Mouse (Mus musculus): ENCODE results near the gene Vps37b. TPM values are rescaled to one million over a fixed set of nuclear protein-coding genes. Genes with fewer than 3 reads are reported as not detected.

Vps37b gene
- polyA plus RNA-seq, 1 experiment from 2014 or later = 16.7 TPM

DNA sequence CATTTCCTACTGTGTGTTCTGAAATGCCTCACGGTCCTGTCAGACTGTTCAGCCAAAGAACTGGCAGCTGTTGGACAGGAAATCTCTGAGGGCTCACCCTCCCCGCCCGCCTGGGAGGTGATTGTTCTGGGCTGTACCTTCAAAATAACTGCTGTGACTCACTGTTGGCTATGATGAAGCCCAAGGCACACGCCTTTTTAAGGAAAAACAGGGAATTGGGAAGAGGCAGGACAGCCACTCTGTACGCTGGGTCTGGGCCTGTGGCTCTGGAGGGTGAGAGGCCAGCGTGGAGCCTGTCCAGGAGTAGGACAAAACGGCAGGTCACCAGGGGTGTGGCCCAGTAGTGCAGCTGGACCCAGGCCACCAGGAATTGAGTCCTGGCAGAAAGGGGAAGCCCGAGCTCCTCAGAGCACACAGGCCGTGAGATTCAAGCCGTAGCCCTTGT, 39.9 kb downstream of the Vps37b start:
- H3K4me1 ChIP-seq (replicated peaks; ENCODE audit: control insufficient read depth, insufficient read depth, low read length) = peaks cover 3% of the 10 kb centered on the region; the same call in 1 of the 2 replicates
- ATAC-seq = no peak
- no peak for TF ChIP-seq CTCF (IDR thresholded peaks at IDR 0.05; ENCODE audit: low read depth)
- WGBS = 61% methylated on average over 10 of the region's 10 CpGs
- no peak overlapping the region for H3K9ac ChIP-seq (ENCODE audit: low read depth, low read length)
- no peaks in the 10 kb centered on the region for H3K27me3 ChIP-seq (replicated peaks; ENCODE audit: control insufficient read depth, insufficient read depth, low read length)
- no peak overlapping the region for H3K4me2 ChIP-seq (replicated peaks; ENCODE audit: low read depth)
- H3K4me3 ChIP-seq (ENCODE audit: low read depth, low read length) = no peak overlapping the region
- peaks cover 37% of the 10 kb centered on the region for H3K36me3 ChIP-seq (ENCODE audit: control insufficient read depth, insufficient read depth)
- H3K27ac ChIP-seq (ENCODE audit: low read depth, low read length) = no peak overlapping the region
- no peaks in the 10 kb centered on the region for H3K9me3 ChIP-seq (ENCODE audit: control insufficient read depth)

DNA sequence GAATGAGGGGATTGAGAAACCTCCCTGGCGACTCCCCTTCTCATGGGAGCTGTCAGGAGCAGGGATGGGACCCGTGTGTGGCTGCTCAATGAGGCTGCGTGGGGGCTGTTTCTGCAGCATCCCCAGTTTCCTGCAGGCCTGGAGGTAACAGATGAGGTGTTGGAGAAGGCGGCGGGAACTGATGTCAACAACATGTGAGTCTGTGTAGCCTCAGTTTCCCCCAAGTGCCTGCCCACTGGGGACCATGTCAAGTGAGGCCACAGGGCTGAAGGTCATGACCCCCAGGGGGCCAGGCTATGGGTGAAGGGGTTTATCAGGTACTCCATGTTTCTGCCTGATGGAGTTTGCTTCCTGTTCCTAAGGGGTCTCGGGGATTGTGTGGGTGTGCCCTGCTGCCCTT, 40.7 kb downstream of the Vps37b start:
- no peaks in the 10 kb centered on the region for H3K9me3 ChIP-seq (ENCODE audit: control insufficient read depth)
- ATAC-seq = no peak
- H3K27me3 ChIP-seq (replicated peaks; ENCODE audit: control insufficient read depth, insufficient read depth, low read length) = no peaks in the 10 kb centered on the region
- H3K4me2 ChIP-seq (replicated peaks; ENCODE audit: low read depth) = no peak overlapping the region
- H3K4me1 ChIP-seq (replicated peaks; ENCODE audit: control insufficient read depth, insufficient read depth, low read length) = peaks cover 6% of the 10 kb centered on the region; the same call in 1 of the 2 replicates
- no peak for TF ChIP-seq CTCF (IDR thresholded peaks at IDR 0.05; ENCODE audit: low read depth)
- H3K4me3 ChIP-seq (ENCODE audit: low read depth, low read length) = no peak overlapping the region
- no peak overlapping the region for H3K9ac ChIP-seq (ENCODE audit: low read depth, low read length)
- H3K27ac ChIP-seq (ENCODE audit: low read depth, low read length) = no peak overlapping the region
- peaks cover 32% of the 10 kb centered on the region for H3K36me3 ChIP-seq (ENCODE audit: control insufficient read depth, insufficient read depth)
- WGBS = 83% methylated on average over 6 of the region's 6 CpGs

DNA sequence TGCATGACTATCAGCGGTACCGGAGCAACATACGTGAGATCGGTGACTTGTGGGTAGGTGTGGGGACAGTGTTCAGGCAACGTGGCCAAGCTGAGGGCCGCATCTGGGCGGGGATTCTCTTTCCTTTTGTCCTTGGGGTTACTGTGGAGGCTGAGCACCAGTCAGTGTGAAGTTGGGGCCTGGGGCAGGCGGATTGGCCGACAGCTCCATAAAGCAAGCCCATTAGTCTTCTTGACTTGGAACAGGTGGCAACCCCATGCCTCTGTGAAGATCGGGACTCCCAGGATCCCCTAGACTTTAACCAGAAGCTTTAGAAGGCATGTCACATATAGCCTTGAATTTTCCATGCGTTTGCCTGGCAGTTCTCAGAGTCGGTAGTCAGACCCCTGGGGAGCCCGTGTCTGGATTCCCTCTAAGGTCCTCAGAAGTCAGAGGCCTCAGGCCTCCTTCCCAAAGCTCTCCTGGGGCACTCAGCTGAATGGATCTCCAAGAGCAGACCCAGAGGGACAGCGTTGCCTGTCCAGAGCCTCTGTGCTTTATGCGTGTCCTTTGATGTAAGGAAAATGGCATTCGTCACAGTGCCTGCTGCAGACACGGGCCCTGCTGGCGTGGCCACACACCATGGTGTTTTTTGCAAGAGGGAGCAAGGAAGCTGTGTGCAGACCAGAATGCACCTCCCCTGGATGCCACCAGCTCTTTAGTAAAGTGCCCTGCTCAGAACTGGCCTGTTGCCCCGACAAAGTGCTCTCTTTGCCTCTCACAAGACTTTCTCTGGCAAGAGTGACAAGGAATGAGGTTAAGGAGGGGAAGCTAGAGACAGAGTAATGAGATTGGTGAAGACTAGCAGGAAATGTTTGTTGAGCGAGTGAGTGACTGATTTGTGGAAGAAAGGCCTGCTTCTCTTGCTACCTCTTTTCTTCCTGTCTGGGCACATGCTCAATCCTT, 41.9 kb downstream of the Vps37b start:
- H3K36me3 ChIP-seq (ENCODE audit: control insufficient read depth, insufficient read depth) = peaks cover 23% of the 10 kb centered on the region
- no peaks in the 10 kb centered on the region for H3K9me3 ChIP-seq (ENCODE audit: control insufficient read depth)
- ATAC-seq = no peak
- peaks cover 6% of the 10 kb centered on the region; the same call in 1 of the 2 replicates for H3K4me1 ChIP-seq (replicated peaks; ENCODE audit: control insufficient read depth, insufficient read depth, low read length)
- no peak overlapping the region for H3K9ac ChIP-seq (ENCODE audit: low read depth, low read length)
- no peak overlapping the region for H3K4me3 ChIP-seq (ENCODE audit: low read depth, low read length)
- no peak for TF ChIP-seq CTCF (IDR thresholded peaks at IDR 0.05; ENCODE audit: low read depth)
- no peak overlapping the region for H3K27ac ChIP-seq (ENCODE audit: low read depth, low read length)
- no peak overlapping the region for H3K4me2 ChIP-seq (replicated peaks; ENCODE audit: low read depth)
- 78% methylated on average over 20 of the region's 20 CpGs for WGBS
- no peaks in the 10 kb centered on the region for H3K27me3 ChIP-seq (replicated peaks; ENCODE audit: control insufficient read depth, insufficient read depth, low read length)

DNA sequence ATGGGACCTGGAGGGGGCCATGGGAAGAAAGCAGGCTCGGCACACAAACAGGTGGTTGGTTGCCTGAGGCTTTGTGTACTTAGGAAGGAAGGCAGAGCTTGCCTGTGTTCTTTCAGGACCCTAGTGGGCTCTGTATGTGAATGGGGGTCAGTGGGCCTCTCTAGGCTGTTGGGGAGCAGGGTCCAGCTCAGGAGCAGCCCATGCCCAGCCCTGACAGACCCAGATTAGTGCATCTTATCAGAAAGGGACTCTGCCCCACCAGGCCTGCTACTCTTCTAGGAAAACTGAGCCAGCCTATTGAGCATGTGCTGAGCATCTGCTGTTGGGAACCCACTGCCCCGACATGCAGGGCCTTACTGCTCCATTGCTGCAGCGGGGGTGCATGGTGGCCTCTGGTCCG, 44.6 kb downstream of the Vps37b start:
- Histone ChIP-seq H3K27me3 (replicated peaks; ENCODE audit: control insufficient read depth, insufficient read depth, low read length) (no peaks in the 10 kb centered on the region), H3K4me1 (replicated peaks; ENCODE audit: control insufficient read depth, insufficient read depth, low read length) (peaks cover 6% of the 10 kb centered on the region; the same call in 1 of the 2 replicates), H3K27ac (ENCODE audit: low read depth, low read length) (peak overlapping the region; percentile 70), H3K9me3 (ENCODE audit: control insufficient read depth) (no peaks in the 10 kb centered on the region), H3K36me3 (ENCODE audit: control insufficient read depth, insufficient read depth) (peaks cover 16% of the 10 kb centered on the region; the same call in 1 of the 2 replicates), H3K4me3 (ENCODE audit: low read depth, low read length) (no peak overlapping the region), H3K4me2 (replicated peaks; ENCODE audit: low read depth) (no peak overlapping the region), H3K9ac (ENCODE audit: low read depth, low read length) (no peak overlapping the region)
- TF ChIP-seq CTCF (IDR thresholded peaks at IDR 0.05; ENCODE audit: low read depth) = no peak
- ATAC-seq = peak; percentile 54
- WGBS = 61% methylated on average over 4 of the region's 4 CpGs

- Histone ChIP-seq H3K4me1 (replicated peaks; ENCODE audit: control insufficient read depth, insufficient read depth, low read length) (peaks cover 6% of the 10 kb centered on the region; the same call in 1 of the 2 replicates), H3K4me2 (replicated peaks; ENCODE audit: low read depth) (0 out of 2 replicates have a peak overlapping the region, but pooled peaks have one; percentile 14), H3K9me3 (ENCODE audit: control insufficient read depth) (no peaks in the 10 kb centered on the region), H3K36me3 (ENCODE audit: control insufficient read depth, insufficient read depth) (peaks cover 16% of the 10 kb centered on the region; the same call in 1 of the 2 replicates), H3K27ac (ENCODE audit: low read depth, low read length) (peak overlapping the region; percentile 70), H3K4me3 (ENCODE audit: low read depth, low read length) (no peak overlapping the region), H3K27me3 (replicated peaks; ENCODE audit: control insufficient read depth, insufficient read depth, low read length) (no peaks in the 10 kb centered on the region), H3K9ac (ENCODE audit: low read depth, low read length) (no peak overlapping the region)
- WGBS = 13% methylated on average over 2 of the region's 2 CpGs
- no peak for TF ChIP-seq CTCF (IDR thresholded peaks at IDR 0.05; ENCODE audit: low read depth)
- ATAC-seq = peak; percentile 81
These were observed 45.1 kb downstream of the Vps37b start for GRCm38 (mm10) chr5:123986925-123987324.

- Histone ChIP-seq H3K4me3 (ENCODE audit: low read depth, low read length) (no peak overlapping the region), H3K4me2 (replicated peaks; ENCODE audit: low read depth) (no peak overlapping the region), H3K27ac (ENCODE audit: low read depth, low read length) (no peak overlapping the region), H3K9ac (ENCODE audit: low read depth, low read length) (no peak overlapping the region), H3K36me3 (ENCODE audit: control insufficient read depth, insufficient read depth) (peaks cover 8% of the 10 kb centered on the region; the same call in 1 of the 2 replicates), H3K27me3 (replicated peaks; ENCODE audit: control insufficient read depth, insufficient read depth, low read length) (no peaks in the 10 kb centered on the region), H3K9me3 (ENCODE audit: control insufficient read depth) (no peaks in the 10 kb centered on the region), H3K4me1 (replicated peaks; ENCODE audit: control insufficient read depth, insufficient read depth, low read length) (peaks cover 11% of the 10 kb centered on the region)
- 71% methylated on average over 9 of the region's 9 CpGs for WGBS
- TF ChIP-seq CTCF (IDR thresholded peaks at IDR 0.05; ENCODE audit: low read depth) = no peak
- ATAC-seq = no peak
These were observed 46.6 kb downstream of the Vps37b start for GRCm38 (mm10) chr5:123985434-123985833.
